Mouse (Mus musculus) R1 (cell line): Measurements from ENCODE around the gene Papln.

Experiments used
- DNase-seq: peaks from one replicate; pipeline ENCODE4 v3.0.0-alpha.2; 2018; ENCODE audit warnings: low read depth, low spot score

Gene Papln

DNA sequence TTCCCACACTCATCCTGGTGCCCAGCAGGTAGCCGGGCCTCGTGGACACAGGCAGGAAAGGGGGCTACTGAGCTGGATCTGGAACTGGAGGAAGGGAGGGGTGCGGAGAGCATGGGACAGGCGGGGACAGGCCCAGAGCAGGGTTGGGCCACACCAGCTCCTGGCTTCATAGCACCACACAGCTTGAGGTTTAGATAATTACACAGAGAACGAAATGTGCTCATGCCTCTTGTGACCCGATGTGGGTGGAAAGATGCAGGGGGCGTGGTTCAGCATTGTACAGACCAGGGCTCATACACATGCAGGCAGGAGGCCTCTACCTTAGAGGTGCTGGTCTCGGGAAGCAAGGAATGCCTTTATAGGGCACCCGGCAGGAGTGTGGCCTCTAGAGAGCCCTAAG is 4.4 kb downstream of the Papln start:
- DNase-seq, result no peak

DNA sequence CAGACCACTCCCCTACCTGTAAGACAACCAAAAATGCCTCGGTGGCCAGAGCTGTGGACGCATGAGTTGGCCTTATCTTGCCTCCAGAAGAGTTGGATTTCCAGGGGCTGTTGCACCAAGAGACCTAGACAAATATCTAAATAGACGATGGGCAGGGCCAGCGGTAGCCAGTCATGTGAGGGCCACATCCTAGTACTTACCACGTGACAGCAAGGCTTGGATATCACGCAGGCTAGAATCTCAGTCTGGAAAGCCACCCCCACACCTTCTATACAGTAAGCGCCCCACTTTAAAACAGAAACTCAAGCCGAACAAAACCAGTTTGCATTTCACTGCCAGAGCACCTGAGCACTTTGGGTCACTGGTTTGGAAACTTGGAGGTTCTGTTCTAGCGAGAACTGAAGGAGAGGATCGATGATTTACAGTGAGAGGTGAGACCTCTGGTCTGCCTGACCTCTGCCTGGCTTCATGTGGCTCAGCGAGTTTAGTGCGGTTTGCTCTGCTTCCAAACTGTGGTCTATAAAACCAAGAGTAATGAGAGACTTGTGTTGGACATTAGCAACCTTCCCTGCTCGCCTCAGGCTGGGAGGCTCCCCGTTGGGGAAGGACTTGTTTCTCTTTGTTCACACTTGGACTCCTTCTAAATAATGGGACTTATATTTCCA is 4.9 kb downstream of the Papln start:
- DNase-seq, result no peak

DNA sequence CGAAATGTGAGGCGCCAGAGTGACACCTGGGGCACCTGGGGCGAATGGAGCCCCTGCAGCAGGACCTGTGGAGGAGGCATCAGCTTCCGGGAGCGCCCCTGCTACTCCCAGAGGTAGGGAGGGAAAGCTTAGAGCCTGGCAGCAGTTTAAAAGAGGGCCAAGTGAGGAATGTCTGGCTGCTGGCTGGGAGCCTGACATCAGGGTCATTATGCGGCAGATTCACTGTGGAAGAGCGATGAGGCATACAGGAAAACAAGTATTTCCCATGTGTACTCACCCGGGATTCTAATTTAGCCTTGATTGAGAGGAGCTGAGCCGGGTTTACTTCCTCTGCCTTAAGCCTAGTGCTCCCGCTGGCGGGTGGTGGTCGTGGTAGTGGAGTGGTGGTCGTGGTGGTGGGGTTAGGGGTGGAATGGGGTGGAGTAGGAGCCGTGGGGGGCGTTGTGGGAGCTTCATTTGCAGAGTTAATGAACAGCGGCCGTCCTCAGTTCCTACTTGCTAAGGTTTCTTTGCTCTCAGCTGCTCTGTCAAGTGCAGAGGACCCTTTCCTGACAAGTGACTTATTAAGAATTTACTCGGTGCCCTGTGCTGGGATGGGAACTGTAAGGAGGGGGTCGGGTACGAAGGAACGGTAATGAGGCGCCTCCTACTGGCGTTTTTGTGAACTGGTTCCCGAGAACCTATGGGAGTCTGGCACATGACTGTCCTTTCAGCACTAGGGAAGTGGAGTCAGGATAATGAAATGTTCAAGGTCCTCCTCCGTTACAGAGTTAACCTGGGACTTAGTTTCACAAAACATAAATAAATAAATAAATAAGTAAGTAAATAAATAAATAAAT is 7.2 kb downstream of the Papln start:
- peak; percentile 82 for DNase-seq

DNA sequence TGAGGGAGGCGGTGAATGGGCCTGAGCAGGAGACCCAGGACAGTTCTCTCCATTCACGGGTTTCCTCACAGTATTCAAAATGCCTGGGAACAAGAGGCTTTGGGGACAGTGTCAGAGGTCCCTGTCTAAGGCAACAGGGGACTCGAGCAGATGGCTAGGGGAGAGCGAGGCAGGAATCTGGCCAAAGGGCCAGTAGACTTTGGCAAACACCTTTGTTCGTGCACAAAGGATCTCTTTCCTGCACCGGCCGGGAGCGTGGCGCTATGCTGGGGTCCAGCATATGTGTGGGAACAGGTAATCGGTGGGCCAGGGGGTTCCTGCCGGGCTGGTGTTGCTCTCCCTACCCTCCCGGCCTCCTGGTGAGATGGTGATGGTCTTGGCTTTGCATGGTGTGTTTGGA is 12.2 kb downstream of the Papln start:
- no peak for DNase-seq

DNA sequence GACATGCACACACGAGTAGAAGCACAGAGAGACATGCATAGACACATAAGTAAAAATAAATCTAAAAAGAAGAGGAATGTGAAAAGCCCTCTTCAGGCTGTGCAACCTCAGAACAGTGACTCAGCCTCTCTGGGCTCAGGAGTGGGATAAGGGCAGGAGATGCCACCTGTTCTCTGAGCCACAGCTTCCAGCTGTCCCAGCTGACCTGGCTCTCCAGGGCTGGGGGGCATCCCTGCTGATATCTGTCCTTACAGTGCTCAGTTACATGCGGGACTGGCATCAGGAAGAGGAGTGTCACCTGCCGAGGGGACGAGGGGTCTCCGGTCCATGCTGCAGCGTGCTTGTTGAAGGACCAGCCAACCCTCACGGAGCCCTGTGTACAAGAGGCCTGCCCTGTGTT is 13.3 kb downstream of the Papln start:
- DNase-seq, result no peak

DNA sequence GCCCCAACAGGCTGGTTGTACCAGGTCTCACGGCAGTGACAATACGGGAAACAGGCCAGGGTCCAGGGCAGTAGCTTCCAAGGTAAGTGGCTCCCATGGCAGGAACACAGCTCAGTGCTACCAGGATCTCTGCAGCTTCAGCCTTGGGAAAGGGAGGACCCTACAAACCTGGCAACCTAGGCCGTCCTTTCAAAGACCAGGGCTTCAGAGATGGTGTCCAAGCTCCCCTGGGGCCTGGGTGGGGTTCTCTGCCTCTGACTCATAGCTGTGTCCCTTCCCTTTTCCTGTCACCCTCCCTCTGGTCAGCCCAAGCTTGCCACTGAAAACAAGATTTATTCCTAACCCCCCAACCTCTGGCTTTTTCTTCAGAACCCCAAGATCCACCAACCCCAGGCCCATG is 16.7 kb downstream of the Papln start:
- no peak for DNase-seq

DNA sequence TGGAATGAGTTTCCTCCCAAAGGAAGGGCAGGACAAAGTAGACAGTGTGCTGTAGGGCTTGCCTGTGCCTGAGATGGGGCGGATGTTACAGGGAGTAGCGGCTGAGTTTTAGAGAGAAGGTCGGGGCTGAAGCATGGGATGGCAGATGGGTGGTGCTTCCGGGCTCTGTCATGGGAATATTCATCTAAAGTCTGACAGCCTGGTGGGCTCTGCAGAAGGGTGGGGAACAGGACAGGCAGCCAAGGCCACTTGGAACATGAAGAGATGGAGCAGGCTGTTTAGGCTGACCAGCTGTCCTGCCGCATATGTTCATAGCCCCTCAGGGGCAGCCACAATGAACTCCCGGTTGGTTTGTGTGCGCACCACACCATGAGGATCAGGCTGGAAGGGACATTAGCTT is 17.8 kb downstream of the Papln start:
- DNase-seq, result no peak

DNA sequence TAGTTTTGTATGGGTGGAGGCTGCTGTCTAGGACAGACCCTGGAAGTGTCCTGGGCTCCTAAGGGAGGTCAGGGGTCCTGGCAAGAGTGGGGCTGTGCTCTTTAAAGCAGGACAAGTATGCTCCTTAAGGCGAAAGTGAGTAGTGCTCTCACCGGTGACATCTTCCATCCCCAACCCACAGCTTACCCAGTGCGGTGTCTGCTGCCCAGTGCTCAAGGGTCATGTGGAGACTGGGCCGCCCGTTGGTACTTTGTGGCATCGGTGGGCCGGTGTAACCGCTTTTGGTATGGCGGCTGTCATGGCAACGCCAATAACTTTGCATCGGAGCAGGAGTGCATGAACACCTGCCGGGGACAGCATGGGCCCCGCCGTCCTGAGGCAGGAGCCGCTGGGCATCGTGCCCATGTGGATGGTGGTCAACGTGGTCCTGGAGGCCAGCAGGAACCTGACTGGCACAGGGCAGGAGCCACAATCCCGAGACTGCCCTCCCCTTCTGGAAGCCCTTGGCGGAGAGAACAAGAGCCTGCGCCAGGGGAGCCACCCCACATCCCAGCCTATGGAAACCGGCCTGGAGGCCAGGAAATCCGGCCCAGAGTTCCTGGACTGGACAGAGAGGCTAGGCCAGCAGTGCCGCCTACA is 18.3 kb downstream of the Papln start:
- DNase-seq, result no peak

DNA sequence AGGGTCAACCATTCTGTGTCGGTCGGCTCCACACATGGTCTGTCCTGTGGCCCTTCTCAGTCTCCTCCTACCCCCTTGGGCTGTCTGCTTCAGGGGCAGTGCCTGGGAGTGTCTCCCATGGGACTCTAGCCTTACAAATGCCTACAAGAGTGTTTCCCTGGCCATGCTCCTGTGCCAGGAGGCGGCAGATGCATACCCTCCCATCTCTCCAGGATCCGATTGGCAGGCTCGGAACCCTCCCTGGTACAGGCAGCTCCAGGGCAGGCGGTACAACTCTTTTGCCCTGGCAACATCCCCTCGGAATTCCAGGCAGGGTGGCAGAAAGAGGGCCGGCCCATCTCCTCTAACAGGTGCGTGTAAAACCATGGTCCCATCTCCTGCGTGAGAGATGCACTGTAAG is 19.2 kb downstream of the Papln start:
- DNase-seq, result no peak

DNA sequence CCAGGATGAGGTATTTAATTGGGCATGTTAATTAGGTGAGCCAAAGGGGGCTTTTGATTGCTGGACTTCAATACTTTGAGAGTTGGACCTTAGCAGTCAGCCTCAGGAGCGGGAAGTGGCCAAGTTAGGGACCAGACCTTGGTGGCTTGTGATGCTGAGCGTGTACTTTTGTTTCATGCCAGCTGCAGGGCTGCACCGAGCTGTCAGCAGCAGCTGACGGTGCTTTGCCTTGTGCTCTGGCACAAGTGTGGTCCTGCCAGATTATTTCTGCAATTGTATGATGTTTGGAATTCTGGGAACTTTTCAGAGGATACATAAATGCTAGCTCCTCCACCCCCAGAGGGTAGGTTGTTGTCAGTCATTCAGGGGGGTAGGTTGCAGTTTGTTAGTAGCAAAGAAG is 21.9 kb downstream of the Papln start:
- DNase-seq, result no peak

DNA sequence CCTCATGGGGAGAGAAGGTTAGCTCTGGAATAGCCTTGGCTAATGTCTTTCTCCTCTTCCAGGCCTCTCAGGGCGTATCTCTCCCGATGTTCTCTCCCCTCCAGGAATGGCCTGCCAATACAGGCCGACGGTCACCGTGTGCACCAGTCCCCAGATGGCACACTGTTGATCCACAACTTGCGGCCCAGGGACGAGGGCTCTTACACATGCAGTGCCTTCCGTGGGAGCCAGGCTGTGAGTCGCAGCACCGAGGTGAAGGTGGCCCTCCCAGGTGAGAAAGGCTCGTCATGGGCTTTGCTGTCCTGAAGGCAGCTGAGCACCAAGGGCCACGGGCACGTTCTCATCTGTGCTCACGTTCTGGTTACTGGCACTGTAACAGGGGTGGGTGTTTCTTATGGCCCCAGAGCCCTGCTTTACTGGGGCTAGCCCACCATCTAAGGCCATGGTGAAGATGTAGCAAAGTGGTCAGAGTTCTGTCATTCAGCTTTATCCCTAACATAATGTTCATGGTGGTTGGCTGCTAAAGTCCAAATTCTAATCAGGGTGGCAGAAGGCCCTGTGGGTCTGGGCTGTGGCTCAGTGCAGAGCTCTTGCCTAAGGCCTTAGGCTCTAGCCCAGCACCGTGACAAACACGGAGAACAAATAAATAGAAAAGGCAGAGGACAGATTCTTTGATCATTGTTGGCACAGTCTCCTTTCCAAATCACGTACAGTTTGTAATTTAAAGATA is 25.8 kb downstream of the Papln start:
- DNase-seq, result no peak

DNA sequence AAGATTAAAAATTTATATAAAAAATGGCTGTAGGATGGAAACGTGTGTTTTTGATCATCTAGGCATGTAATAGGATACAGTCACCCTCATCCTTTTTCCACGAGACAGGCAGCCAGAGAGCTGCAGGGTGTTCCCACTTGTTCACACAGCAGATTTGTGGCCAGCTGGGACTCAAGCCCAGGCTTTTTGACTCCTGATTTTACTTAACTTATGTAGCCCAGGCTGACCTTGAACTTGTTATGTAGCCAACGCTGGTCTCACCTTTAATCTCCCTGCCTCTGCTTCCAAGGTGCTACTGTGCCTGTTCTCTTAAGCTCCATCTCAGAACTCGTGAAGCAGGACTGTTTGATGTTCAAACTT is 26.3 kb downstream of the Papln start:
- DNase-seq, result no peak

DNA sequence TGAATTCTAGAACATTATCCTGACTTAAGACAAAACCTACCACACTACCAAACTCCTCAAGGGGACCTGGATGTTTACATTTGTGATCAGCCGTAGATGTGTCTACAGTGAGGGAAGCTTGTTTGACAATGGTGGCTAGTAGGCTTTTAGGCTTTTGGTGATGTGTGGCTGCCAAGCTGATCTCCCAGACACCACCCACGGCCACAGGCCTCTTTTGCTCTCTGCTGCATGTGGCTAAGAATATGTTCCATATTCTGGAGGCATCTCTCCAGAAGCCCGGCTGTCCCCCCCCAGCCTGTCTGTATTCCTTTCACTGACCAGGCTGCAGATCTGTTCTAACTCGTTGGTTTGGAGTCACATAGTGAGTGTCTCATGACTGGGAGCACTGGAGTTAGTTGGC is 27.3 kb downstream of the Papln start:
- DNase-seq, result no peak

DNA sequence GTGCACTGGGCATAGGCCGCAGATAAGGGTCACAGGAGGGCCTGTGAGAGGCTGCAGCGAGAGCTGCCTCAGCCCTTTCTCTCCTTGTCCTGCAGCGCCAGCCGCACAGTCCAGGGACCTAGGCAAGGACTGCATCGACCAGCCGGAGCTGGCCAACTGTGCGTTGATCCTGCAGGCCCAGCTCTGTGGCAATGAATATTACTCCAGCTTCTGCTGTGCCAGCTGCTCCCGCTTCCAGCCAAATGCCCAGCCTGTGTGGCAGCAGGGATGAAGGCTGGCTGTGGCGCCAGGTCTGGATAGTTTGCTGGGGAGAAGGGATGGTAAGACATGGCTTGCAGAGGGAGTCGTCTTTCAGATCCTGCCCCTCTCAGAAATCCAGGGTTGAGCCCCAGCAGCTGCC is 28.3 kb downstream of the Papln start:
- no peak for DNase-seq

DNA sequence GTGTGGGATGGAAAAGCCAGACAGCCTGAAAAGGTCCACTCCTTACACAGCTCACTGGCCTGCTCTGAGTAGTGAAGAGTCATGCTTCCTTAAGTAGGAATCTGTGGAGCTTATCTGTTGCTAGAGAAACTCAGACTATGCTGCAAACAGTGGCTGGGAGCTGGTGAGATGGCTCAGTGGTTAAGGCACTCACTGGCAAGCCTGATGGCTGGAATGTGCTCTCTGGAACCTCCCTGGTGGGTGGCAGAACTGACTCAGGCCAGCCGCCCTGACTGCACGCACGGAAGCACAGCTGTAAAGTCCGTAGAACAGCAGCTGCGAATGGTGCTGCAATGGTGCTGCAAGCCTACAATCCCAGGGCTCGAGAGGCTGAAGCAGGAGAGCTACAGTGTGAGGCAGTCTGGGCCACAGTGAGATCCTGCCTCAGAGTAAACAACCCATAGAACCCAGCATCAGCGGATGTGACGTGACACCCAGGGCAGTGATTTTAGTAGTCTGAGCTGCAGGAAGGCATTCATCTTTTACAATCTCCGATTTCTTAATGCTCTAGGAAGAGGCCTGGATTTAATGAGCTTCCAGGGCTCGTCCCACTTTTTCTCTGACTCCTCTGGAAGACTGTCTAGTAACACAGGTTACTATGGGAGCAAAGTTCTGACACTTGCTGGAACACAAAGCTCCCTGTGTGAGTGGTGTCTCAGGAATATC is 29.4 kb downstream of the Papln start:
- no peak for DNase-seq

DNA sequence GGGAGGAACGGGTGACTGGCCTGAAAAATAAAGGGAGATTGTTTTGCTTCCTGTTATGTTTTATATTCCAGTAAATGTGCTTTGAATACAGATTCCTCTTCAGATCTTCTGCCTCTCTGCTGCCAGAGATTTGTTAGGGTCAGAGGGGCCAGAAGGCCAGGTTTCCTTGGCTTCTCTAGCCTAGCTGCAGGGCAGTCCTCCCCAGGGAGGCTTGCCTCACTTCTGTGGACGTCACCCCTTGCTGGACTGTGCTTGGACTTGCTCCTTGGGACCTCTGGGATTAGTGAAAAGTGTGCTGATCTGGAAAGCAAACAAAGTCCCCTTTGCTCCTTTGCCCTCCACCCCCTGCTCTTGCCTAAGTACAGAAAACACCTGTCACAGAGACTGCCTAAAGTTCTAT is 31.6 kb downstream of the Papln start:
- DNase-seq, result no peak

DNA sequence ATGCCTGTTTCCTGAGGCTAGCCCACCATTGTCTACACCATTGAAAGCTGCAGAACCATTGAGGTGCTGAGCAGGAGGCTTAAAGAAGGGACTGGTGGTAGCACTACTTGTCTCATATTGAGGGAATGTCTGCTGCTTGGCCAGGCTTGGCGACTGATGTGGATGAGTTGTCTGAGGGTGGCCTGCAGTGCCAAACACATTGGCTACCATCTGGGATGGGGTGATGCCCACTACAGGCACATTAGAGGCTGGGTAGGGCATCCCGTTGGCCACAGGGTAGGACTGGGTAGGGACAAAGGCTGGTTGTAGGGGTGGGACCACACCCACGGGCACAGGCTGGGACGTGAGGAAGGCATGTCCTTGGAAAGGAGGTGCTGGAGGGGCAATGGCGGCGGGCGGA is 32.2 kb downstream of the Papln start:
- no peak for DNase-seq

DNA sequence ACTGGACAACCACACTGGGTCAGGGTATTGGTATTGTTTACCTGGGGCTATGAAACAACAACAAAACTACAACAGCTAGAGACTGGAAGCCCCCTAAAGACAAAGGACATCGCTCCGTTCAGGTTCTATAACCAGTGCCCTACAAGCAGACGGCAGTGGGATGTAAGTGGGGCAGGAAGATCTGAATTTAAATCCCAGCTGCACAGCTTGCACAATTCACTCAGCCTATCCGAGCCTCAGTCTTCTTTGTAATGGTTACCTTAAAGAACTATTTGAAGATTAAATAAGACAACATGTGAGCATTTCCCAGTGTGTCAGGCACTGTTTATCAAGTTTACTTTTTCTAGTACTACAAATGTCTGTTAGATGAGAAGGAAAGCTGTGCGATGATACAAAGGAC is 34.9 kb downstream of the Papln start:
- no peak for DNase-seq

DNA sequence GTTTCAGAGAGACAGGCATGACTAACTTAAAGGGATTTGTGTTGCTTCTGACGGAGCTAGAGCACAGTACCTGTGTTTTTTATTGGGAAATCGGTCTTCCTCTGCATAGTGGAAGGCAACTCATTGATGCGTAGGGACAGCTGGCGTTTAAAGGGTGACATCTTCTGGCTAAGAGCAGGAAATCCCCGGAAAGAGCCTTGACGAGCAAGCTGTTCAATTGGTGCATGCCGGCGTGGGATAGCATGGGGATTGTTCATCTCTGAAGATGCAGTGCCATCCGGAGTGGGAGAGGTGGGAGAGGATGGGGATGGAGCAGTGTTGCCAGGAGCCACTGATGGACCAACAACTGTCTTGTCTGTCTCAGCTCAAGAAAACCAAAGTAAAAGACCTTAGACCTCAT is 37.5 kb downstream of the Papln start:
- DNase-seq, result no peak

DNA sequence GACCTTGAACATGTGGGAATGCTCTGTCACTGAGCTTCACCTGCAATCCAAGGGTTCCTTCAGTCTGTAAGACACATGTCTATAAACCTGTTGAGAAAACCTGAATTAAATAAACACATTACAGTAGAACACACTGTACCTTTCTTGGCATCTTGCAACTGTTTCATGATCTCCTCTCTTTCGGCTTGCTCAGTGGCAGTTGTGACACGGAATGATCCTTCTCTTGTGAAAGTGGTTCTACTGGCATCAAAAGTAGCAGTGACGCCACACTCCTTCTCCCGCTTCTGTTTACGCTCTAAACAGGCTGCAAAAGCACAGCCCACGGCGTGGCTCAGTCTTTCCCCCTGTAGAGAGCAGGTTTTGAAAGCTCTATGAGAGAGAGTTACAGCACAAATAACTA is 40.2 kb downstream of the Papln start:
- DNase-seq, result no peak

DNA sequence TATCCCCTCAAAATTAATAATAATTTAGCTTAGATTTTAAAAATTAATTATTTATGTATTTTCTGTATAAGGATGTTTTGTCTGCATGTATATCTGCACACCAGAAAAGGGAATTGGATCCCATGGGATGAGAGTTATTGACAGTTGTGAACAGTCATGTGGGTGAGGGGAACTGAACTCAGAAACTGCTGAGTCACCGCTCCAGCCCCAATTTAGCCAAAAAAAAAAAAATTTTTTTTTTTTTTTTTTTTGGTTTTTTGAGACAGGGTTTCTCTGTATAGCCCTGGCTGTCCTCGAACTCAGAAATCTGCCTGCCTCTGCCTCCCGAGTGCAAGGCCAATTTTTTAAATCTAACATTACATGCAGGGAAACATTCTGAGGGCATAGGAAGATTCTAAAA is 48.5 kb downstream of the Papln start:
- DNase-seq, result no peak

DNA sequence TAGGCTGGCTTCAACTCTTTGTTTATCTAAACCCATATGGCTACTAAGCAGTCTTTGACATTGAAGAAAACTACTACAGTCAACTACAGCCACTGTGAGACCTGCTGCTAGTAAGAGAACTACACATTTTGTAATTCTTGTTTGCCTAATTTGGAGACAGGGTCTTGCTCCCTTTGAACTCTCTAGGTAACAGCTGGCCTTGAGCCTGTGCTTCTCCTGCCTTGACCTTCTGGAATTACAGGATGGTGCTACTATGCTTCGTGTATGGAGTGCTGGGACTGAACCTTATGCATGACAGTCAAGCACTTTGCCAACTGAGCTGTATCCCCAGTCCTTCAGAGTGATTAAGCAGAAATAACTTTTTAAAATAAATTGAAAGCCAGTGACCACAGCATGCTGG is 53.2 kb downstream of the Papln start:
- DNase-seq, result no peak
